Mouse (Mus musculus) gastrocnemius, postnatal 10 days (tissue): ENCODE results near the gene Nub1. TPM values are rescaled to one million over a fixed set of nuclear protein-coding genes. Genes with fewer than 3 reads are reported as not detected.

Experiments
- DNase-seq: peaks from one replicate; pipeline ENCODE4 v3.0.0; 2021; ENCODE audit warnings: mixed read lengths
- total RNA-seq, 2 experiments: library from RNA; stranded (reverse); gene quantifications; 2 replicates each; pipeline ENCODE4 v1.2.3; 2021

Gene Nub1
- total RNA-seq, 2 experiments from 2014 or later, result 22.8 to 24.3 TPM

DNA sequence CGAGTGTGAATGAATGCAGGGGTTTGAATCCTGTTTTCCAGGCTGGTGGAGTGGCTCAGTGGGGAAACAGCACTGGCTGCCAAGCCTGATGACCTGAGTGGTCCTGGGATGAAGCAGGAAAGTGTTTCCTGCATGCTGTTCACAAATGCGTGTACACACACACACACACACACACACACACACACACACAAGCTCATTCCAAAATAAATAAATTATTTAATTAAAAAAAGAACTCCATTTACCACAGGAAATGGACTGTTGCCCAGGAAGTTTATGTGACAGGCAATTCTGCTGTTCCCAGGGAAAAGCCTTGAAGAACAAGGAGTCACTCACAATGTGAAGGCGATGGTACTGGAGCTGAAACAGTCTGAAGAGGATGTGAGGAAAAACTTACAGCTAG is 11.4 kb downstream of the Nub1 start:
- DNase-seq, result no peak

DNA sequence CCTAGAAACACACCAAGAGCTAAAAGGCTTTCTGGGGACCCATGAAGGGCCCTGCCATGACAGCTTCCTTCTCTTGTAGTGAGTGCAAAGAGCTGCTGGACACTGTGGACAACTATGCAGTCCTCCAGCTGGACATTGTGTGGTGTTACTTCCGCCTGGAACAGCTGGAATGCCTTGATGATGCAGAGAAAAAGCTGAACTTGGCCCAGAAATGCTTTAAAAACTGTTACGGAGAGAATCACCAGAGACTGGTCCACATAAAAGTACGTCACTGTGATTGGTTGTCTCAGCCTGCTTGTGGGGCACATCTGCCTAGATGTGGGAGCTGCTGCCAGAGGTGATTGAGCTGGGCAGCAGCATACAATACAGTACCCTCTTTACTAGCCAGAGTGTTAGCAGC is 15.9 kb downstream of the Nub1 start:
- no peak for DNase-seq

DNA sequence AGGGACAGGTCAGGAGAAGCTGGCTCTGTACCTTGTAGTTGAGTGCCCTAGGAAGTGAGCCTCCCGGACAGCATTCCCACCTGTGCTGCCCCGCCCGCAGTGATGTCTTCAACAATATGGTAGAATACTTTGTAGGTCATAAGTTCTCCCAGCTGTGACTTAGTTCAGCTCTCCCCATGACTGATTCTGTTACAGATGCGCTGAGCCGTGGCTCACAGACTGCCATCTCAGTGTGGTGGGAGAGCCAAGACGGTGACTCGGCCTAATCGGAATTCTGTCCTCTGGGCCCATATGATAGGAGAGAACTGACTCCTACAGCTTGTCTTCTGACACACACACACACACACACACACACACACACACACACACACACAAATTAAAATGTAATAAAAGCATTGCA is 19.3 kb downstream of the Nub1 start:
- no peak for DNase-seq

DNA sequence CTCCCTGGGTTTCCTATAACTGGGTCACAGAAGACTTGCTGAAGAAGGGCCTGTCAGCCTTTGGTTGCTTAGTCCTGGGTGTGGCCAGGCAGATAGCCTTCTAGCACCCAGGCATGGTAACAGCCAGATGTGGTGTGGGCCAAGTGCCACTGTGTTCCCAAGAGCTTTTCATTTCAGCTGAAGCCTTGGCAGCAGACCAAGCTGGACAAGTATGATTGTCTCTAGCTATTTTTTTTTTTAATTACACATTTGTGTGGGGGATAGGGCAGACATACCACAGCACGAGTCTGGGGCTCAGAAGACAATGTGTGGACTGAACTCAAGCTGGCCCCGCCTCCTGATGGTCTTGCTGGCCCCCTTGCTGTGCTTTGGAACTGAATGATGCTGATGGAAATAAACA is 24.6 kb downstream of the Nub1 start:
- no peak for DNase-seq

DNA sequence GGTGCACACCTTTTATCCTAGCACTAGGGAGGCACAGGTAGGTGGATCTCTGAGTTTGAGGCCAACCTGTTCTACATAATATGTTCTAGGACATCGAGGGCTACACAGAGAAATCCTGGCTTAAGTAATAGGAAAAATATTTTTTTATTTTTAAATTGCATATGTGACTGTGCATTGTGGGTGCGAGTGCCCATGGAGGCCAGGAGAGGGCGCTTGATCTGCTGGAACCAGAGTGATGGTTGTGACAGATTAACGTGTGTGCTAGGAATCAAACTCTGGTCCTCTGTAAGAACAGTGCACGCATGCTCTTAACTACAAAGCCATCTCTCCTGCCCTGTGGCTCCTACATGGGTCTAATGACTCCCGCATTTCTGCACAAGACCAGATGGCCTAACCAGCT is 26.3 kb downstream of the Nub1 start:
- DNase-seq, result no peak

DNA sequence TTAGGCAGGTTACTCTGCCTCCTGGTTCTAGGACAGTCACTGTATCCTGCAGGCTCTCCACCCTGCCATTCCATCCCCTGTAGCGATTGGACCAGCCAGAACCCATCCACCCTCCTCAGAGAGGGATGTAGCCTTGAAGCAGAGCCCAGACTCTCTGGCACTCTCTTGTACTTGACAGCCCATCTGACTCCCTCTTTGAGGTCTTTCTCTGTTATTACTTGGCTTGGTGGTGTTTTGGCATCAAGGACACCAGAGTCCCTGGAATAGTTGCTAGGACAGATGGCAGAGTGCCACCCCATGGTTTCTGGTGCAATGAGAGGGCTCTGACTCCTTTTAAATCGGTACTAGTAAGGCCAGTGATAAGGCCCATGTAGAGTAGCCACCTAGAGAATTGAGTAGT is 27.9 kb downstream of the Nub1 start:
- no peak for DNase-seq

DNA sequence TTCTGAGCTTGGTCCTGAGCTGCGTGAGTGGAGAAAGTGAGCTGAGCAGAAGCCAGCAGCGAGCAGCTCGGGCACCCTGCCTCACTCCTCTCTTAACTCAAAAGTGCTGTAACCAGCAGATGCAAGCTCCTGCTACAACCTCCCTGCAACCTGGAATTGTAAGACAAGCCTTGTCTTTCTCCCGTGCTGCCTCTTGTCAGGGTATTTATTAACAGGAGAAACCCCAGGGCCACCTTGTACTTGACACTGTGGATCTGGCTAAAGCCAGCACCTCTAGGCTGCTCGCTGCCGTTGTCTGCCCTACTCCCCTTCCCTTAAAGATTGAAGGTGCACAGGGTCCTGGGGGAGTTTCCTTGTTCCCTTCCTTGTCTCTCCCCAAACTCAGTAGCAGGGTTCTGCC is 28.7 kb downstream of the Nub1 start:
- no peak for DNase-seq

DNA sequence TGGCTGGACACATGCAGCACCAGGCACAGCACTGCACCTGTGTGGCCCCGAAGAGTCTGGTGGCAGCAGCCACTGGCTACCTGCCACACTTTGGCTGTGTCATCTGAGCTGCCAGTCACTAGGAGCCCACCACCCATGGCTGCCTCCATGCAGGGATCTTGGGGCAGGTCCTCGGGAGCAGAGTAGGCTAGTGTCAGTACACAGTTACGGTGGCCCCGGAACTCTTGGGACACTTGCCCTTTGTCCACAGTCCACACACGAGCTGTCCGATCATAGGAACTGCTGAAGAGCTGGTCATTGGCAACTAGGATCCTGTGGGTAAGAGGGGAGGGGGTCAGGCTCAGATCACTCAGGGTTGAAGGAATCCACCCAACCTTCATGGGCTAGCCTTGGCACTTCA is 32.7 kb downstream of the Nub1 start:
- no peak for DNase-seq

DNA sequence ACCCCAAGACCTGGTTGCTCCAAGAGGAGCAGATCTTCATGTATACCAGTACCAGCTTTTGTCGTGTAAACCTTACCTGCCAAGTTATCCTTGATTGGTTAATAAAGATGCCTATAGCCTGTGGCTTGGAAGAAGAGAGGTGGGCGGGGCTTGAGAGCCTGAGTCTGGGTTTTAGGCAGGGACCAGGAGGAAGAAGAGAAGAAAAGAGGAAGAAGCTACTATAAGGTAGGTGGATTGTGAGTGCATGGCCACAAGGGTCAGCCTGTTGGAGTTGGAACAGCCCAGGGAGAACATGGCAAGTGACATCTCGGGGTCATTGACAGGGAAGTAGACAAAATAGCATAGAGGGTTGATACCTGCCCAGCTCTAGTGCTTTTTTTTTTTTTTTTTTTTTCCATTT is 34.5 kb downstream of the Nub1 start:
- DNase-seq, result no peak

DNA sequence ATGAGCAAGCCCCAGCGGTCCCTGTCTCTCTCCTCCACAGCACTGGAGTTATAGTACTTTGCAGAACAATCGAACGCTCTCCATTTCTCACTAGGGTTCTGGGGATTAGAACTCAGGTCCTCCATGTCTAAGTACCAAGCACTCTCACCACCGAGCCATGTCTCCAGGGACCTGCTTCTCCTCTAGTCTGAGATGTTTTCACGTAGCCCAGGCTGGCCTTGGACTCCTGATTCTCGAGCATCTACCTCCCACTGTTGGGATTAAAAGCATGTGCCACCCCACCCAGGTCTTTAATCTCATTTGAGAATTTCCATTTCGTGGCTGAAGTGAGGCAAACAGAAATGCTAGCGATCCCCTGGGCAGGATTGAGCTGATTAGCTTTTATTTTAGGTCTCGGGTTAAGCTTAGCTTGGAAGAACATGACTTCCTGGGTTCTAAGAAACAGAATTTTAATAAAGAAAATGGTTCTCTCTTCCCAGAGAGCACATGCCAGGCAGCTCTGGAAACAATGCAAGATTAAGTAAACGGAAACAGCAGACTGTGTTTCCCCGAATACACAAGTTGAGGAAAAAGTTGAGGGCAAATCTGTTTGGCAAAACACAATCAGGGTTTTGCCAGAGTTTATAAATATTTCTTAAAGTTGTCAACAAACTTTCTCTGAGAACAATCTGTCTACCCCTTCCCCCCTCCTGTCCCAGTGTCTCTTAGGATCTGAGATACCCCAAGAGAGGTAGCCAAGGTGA is 38.4 kb downstream of the Nub1 start:
- no peak for DNase-seq

DNA sequence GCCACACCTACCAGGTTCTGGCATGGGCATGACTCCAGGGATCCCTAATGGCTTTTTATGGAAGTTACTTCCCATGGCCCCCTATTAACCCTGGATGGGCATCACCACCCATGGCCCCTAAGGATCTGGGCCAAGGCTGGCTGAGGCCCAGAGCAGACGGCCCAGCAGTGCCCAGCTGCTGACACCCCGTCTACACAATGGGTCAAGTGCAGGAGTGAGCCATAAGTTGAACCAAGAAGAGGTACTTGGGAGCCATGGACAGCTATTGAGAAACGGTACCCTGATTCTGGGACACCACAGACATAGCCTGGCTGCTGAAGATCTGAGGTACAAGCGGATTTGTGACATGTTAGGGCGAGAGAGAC is 38.9 kb downstream of the Nub1 start:
- DNase-seq, result no peak

DNA sequence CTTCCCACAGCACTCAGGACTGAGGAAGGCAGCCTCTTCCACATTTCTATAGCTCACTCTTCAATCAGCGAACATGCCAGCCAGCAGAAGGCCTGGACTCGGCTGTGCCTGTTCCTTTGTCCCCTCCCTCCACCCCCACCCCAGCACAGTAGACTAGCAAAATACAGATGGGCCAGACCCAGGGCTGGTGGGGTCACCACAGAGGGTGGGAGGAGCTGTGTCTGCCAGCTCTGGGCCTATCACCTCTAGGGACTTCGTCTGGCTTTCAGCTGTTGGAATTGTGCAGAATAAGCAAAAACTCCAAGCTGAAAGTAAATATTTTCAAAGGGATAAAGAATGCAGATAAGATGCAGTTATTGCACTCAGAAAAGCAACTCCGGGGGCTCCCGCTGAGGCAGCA is 39.5 kb downstream of the Nub1 start:
- no peak for DNase-seq

DNA sequence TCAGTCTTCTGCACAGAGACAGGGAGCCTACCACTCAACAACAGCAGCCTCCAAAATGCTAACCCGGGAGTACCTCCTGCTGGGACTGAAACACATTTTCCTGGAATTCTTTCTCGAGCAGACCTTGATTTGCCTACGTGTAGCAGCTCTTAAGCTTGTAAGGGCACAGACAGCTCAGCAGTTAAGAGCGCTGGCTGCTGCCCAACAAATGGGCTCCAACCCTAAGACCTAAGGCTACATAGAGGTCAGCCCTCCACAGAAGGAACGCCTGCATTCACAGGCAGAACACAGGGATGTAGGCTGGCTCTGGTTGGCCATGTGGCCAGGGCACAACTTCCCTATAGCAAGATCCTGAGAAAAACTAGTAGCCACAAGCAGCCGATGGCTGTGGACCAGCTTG is 40.6 kb downstream of the Nub1 start:
- DNase-seq, result no peak

DNA sequence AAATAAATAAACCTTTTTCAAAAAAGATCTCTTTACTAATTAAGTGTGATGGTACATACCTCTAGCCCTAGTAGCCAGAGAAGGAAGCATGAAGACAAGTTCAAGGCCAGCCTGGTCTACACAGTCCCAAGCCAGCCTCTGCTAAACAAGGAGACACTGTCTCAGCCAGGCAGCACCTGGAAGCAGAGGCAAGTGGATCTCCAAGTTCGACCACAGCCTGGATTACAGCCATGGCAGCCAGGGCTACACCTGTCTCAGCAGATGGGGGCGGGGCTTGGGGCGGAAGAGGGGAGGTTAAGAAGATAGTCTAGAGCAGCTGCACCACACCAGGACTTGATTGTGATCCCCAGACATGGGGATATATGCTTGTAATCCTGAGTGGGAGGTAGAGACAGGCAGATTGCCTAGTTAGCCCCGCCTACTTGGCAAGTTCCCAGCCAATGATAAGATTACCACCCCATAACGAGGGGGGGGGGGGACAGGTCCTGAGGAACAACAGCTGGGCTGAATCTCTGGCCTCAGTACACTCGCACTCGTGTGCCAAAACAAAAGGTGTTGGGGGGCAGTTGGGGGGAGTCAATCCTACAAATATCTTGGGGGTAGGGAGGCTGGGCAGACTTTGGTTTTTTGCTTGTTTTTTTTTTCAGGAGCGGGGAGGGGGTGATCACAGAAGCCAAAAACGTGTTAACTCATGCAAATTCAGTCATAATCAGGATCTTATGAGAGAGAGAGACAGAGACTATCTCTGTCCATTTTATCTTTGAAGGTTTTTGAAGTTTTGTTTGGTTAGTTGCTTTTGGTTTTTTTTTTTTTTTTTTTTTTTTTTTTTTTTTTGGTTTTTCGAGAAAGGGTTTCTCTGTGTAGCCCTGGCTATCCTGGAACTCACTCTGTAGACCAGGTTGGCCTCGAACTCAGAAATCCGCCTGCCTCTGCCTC is 41.8 kb downstream of the Nub1 start:
- DNase-seq, result no peak

DNA sequence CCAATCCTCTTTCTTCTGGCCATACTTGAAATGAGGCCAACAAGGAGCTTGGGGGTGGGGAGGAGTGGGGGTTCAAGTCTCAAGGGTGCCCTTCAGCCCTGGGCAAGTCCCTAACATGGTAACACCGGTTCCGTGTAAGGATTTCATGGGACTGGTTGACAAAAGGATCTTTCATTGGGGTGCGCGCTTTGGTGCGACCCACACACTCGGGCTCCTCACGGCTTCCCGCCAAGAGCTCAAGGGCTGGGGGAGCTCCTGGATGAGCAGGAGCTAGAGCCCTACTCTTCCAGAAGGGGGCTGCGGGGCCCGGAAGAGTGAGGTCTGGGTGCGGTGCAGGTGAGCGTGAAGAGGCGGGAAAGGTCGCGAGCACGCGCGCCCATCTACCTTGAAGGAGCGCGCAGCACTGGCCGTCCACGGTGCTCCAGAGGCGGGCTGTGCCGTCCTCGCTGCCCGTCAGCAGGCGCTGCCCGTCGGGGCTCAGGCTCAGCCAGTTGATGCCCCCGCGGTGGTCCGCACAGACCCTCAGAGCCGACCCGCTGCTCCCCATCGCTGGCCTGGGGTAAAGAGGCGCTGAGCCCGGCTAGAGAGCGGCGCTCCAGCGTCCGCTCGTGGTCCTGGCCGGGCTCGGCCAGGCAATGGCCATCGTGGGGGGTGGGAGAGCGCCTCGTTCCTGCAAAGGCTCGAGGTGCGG is 44.6 kb downstream of the Nub1 start:
- DNase-seq, result no peak

DNA sequence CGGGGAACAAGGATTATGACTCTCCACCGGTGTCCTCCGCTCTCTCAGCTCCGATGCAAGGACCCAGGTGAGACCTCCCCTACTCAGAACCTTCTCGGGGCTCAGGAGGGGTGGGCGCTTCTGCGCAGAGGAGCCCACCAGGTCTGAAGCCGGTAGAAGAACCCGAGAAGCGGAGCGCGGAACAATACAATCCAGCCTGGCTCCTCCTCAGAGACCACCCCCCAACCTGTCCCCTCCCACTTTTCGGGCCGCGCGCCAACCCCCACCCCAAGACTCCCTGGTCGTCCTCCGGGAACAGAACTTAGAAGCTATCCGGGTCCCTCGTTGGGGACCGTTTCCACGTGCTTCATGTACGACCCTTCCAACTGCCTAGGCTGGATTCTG is 45.1 kb downstream of the Nub1 start, which contains the start of gene Wdr86:
Gene Wdr86, minus strand, starts transcription at position 240 of the 384 bp plus-strand sequence.
- no peak for DNase-seq

DNA sequence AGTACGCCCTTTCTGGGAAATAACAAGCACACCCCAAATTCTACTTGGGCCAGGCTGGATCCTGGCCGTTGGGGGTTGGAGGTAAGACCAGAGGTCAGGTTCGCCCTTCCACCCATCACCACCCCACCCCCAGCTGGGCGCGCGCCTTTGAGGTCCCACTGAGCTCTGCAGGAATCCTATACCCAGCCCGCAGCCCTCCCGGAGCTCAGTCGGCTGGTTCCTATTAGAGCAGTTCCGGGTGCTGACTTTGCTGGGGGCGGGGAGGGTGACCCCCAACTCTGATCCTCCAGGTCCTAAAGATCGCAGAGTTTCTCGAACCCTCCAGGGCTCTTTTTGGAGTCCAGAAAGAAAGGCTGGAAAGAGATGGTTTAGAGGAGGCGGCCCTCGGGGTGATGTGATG is 45.7 kb downstream of the Nub1 start:
- DNase-seq, result no peak

DNA sequence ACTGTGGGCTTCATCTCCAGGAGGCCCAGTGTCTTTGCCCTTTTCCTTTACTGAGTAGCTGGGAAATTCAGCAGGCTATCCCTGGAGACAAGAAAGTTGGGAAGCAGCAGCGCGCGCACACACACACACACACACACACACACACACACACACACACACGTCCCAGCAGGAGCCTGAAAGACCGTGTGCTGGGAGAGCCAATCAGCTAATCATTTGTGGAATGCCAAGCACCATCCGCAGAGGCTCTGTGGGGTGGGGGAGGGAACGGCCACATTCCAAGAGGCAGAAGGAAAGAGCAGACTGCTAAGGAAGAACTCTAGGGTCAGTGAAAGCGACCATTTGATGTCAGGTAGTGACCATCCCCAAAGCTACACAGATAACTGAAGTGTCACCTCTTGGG is 47.8 kb downstream of the Nub1 start:
- DNase-seq, result no peak

DNA sequence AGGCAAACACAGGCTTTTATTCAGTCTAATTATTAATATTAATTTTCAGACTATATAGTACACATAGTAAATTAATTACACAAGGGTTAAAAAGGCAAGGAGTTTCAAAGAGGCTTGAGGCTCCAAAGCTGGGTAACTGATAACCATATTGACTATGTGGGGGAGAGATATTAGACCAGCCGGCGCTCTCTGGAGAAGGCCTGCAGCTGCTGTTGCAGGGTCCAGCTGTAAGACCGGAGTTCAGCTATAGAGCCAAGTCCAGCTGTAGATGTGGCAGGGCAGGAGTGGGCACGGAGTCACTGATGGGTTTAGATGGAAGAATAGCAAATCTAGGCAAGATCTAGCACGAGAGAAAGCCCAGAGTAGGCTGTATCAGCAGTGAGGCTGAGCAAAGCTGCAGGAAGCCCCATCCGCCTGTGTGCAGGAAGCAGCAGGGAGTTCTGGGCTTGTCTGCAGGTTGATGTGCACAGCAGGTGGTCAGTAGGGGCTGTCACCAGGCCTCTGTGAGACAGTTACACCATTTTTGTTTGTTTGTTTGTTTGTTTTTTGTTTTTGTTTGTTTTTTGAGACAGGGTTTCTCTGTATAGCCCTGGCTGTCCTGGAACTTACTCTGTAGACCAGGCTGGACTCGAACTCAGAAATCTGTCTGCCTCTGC is 48.6 kb downstream of the Nub1 start:
- no peak for DNase-seq

DNA sequence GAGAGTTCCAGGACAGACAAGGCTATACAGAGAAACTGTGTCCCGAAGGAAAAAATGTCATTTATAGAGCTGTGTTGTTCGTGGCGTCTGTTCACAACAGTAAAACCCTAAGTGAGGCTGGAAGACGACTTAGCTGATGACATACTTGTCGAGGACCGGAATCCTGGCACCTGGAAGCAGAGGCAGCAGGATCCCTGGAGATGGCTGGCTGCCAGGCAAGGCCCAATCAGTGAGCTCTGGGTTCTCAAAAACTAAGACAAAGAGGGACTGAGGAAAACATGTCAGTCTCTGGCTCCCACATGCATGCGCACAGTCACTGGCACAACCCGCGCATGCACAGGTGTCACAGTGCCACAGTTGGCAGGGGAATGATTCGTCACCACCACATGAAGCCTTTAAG is 52.3 kb downstream of the Nub1 start:
- no peak for DNase-seq

DNA sequence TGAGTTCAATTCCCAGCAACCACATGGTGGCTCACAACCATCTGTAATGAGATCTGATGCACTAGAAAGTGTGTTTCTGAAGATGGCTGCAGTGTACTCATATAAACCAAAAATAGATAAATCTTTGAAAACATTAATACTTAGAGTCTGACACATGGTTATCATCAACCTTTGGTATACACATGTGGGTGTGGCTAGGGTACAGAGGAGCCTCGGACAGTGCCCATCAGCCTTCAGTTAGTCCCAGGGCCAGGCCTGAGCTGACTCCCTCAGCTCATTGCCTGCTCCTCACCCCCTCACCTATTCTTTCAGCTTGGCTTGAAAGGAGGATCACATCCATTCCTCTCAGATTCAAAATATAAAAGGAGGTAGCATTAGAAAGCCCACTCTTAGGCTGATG is 53.2 kb downstream of the Nub1 start:
- no peak for DNase-seq

DNA sequence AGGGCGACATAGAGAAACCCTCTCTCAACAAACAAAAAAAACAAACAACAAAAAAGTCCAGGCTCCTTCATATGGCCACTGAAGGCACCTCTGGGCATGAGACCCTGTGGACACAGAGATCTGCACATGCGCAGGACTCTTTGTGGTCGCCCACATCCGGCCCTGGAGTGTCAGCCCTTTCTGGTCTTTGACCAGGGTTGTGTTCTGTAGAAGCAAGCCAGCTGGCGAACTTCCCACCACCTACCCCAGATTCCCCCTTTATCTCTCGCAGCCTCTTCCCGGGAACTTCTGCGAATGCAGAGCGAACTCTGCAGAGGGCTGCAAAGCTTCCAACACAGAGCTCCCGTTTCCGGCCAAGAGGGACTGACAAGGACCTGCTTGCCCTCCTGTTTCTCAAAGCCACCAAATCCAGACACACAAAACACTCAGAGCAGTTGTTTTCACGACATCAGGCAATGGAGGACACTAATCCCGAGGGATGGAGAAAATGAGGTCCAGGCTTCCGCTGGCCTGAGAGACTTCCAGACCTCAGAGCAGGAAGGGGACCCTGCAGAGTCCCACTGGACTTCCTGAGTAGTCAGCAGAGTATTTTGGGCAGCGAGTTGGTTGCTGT is 53.9 kb downstream of the Nub1 start:
- DNase-seq, result peak; percentile 69
